Mouse (Mus musculus) hindbrain, embryonic 11.5 days (tissue): ENCODE results near the gene Olfr800. TPM values are rescaled to one million over a fixed set of nuclear protein-coding genes. Genes with fewer than 3 reads are reported as not detected.

Experiments used
- ATAC-seq: fragments of 200-750 bp; cut with Nextera tagmentation; 2 replicates; pipeline ENCODE4 v1.8.0; 2017; ENCODE audit warnings: mild to moderate bottlenecking, moderate TSS enrichment, moderate library complexity; ENCODE audit not compliant: low FRiP score
- DNase-seq: peaks from one replicate; pipeline ENCODE4 v3.0.0-alpha.2; 2015; ENCODE audit warnings: low spot score
- H3K27ac ChIP-seq: fragments of 300-500 bp; sonication (generic); 2 replicates; pipeline ENCODE4 v1.5.1; 2014; ENCODE audit warnings: mild to moderate bottlenecking, low read depth, low read length
- H3K27me3 ChIP-seq: fragments of 300-500 bp; sonication (generic); 2 replicates; pipeline ENCODE4 v1.6.1; 2014; ENCODE audit warnings: mild to moderate bottlenecking, low read length, moderate library complexity, mixed read lengths; ENCODE audit not compliant: control insufficient read depth, insufficient read depth
- H3K36me3 ChIP-seq: fragments of 300-500 bp; sonication (generic); 2 replicates; pipeline ENCODE4 v1.6.1; 2014; ENCODE audit warnings: mild to moderate bottlenecking, low read length, moderate library complexity, mixed read lengths; ENCODE audit not compliant: control insufficient read depth, insufficient read depth
- H3K4me1 ChIP-seq: fragments of 300-500 bp; sonication (generic); replicated peaks from 2 replicates; pipeline ENCODE4 v1.6.1; 2014; ENCODE audit warnings: low read length, mixed read lengths; ENCODE audit not compliant: control insufficient read depth, insufficient read depth
- H3K4me2 ChIP-seq: fragments of 300-500 bp; sonication (generic); replicated peaks from 2 replicates; pipeline ENCODE4 v1.6.1; 2014; ENCODE audit warnings: mild to moderate bottlenecking, low read depth, low read length
- H3K4me3 ChIP-seq: fragments of 300-500 bp; sonication (generic); 2 replicates; pipeline ENCODE4 v1.5.1; 2014; ENCODE audit warnings: low read depth, low read length
- H3K9ac ChIP-seq: fragments of 300-500 bp; sonication (generic); 2 replicates; pipeline ENCODE4 v1.6.1; 2014; ENCODE audit warnings: low read depth, low read length
- H3K9me3 ChIP-seq: fragments of 300-500 bp; sonication (generic); 2 replicates; pipeline ENCODE4 v1.6.1; 2016; ENCODE audit warnings: low read length; ENCODE audit not compliant: control insufficient read depth
- WGBS: fragments of 180-500 bp; shearing (Covaris S2); extraction: QIAGEN DNeasy Blood & Tissue Kit; methylation state at CpG from one replicate; pipeline ENCODE4 v1.1.7; 2014; 5-methylcytosine and 5-hydroxymethylcytosine counted together
- polyA plus RNA-seq: library from polyadenylated mRNA; unstranded; fragments of >200 nt; fragmentation: Nextera tagmentation; extraction: Ambion mirVana; gene quantifications from 2 replicates; pipeline ENCODE4 v1.2.1, GENCODE M21; 2014

The Olfr800 gene
- polyA plus RNA-seq, 1 experiment from 2014 or later: not detected

DNA sequence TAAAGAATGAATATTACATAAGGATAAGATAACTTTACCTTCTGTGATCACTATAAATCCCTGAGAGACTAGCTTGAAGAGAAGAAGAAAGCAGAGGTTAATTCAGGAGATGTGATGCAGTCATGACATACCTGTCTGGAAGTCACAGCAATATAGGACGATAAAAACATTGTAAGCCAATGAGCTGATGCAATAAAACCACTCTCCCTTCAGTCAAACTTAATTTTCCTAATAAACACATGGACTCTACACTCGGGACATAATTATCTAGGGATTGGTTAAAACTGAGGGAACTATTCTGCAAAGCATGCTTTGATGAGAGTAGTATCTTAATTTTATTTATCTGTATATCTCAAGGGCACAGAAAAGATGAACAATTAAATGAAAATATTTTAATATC is 36.7 kb downstream of the Olfr800 start, which contains the start of gene Olfr803:
TSS of gene Olfr803 (minus strand) at position 101 of the 400 bp plus-strand sequence.
- Histone ChIP-seq H3K27ac (no peak within 1 kb of the TSS), H3K4me2 (no peak within 1 kb of the TSS), H3K4me1 (no peaks in the 10 kb centered on the region), H3K9ac (no peak within 1 kb of the TSS), H3K27me3 (no peaks in the 10 kb centered on the region), H3K9me3 (no peaks in the 10 kb centered on the region), H3K4me3 (no peak within 1 kb of the TSS), H3K36me3 (no peaks in the 10 kb centered on the region)
- ATAC-seq: no peak
- no peak for DNase-seq
- WGBS: 81% methylated on average over 2 of the region's 2 CpGs

DNA sequence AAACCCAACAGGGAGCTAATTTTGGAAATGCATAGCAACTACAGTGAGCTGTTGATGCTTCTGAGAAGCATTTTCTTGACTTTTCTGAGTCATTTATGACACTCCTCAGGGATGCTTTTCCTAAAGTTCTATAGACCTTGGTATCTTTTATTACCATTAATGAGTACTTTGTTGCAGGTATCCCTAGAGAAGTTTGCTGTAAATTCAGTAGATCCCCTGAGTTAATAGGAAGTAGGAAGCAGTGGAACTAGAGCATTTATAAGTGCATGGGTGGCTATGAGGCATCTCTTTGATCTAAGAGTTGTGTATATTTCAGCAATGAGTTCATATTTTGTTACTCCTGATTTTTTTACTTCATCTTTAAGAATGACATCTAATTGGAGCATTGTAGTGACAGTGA is 45.4 kb downstream of the Olfr800 start, which contains the start of gene Olfr804:
TSS of gene Olfr804 (plus strand) at position 301 of the 400 bp plus-strand sequence.
- no peaks in the 10 kb centered on the region for H3K36me3 ChIP-seq
- no peak within 1 kb of the TSS for H3K27ac ChIP-seq
- H3K9me3 ChIP-seq: no peaks in the 10 kb centered on the region
- no peaks in the 10 kb centered on the region for H3K4me1 ChIP-seq
- no peak within 1 kb of the TSS for H3K4me2 ChIP-seq
- H3K27me3 ChIP-seq: no peaks in the 10 kb centered on the region
- DNase-seq: no peak
- H3K4me3 ChIP-seq: no peak within 1 kb of the TSS
- ATAC-seq: no peak
- no peak within 1 kb of the TSS for H3K9ac ChIP-seq

Other genes starting within 250 kb of the Olfr800 start
- not detected in 2 replicates for gene Olfr786, start 230.4 kb upstream of the Olfr800 start, polyA plus RNA-seq
- gene Olfr787, start 195.8 kb upstream of the Olfr800 start, polyA plus RNA-seq: not detected in 2 replicates
- not detected in 2 replicates for gene Olfr788, start 186.7 kb upstream of the Olfr800 start, polyA plus RNA-seq
- gene Olfr789, start 172.9 kb upstream of the Olfr800 start, polyA plus RNA-seq: not detected in 2 replicates
- gene Olfr790, start 159.2 kb upstream of the Olfr800 start, polyA plus RNA-seq: not detected in 2 replicates
- not detected in 2 replicates for gene Olfr791, start 135.9 kb upstream of the Olfr800 start, polyA plus RNA-seq
- not detected in 2 replicates for gene Olfr792, start 118.5 kb upstream of the Olfr800 start, polyA plus RNA-seq
- gene Olfr794, start 90.0 kb upstream of the Olfr800 start, polyA plus RNA-seq: not detected in 2 replicates
- gene Olfr796, start 45.1 kb upstream of the Olfr800 start, polyA plus RNA-seq: not detected in 2 replicates
- not detected in 2 replicates for gene Olfr798, start 29.8 kb upstream of the Olfr800 start, polyA plus RNA-seq
- not detected in 2 replicates for gene Olfr799, start 20.2 kb upstream of the Olfr800 start, polyA plus RNA-seq
- not detected in 2 replicates for gene Olfr801, start 16.2 kb downstream of the Olfr800 start, polyA plus RNA-seq
- gene Olfr802, start 30.5 kb downstream of the Olfr800 start, polyA plus RNA-seq: not detected in 2 replicates
- gene Olfr803, start 36.6 kb downstream of the Olfr800 start, polyA plus RNA-seq: not detected in 2 replicates
- gene Olfr804, start 45.5 kb downstream of the Olfr800 start, polyA plus RNA-seq: not detected in 2 replicates
- gene Olfr805, start 71.7 kb downstream of the Olfr800 start, polyA plus RNA-seq: not detected in 2 replicates
- not detected in 2 replicates for gene Olfr806, start 84.2 kb downstream of the Olfr800 start, polyA plus RNA-seq
- gene Olfr807, start 100.1 kb downstream of the Olfr800 start, polyA plus RNA-seq: not detected in 2 replicates
- gene Olfr808, start 107.8 kb downstream of the Olfr800 start, polyA plus RNA-seq: not detected in 2 replicates
- not detected in 2 replicates for gene Olfr809, start 116.9 kb downstream of the Olfr800 start, polyA plus RNA-seq
- gene Olfr810, start 137.2 kb downstream of the Olfr800 start, polyA plus RNA-seq: not detected in 2 replicates
- gene Olfr811, start 146.7 kb downstream of the Olfr800 start, polyA plus RNA-seq: not detected in 2 replicates
- gene Olfr812, start 188.4 kb downstream of the Olfr800 start, polyA plus RNA-seq: not detected in 2 replicates
- gene Olfr813, start 197.7 kb downstream of the Olfr800 start, polyA plus RNA-seq: not detected in 2 replicates
- gene Olfr814, start 222.2 kb downstream of the Olfr800 start, polyA plus RNA-seq: not detected in 2 replicates
- not detected in 2 replicates for gene Olfr815, start 248.2 kb downstream of the Olfr800 start, polyA plus RNA-seq